Mouse (Mus musculus) retina, embryonic 14.5 days (tissue): ENCODE measurements around the gene Atp2c2.

ENCODE experiments used
- DNase-seq: peaks from one replicate; pipeline ENCODE4 v3.0.0-alpha.2; 2015; ENCODE audit warnings: low spot score

The Atp2c2 gene

GRCm38 (mm10) chr8:119707146-119707545 lies 7.3 kb downstream of the Atp2c2 start:
- no peak for DNase-seq

DNA sequence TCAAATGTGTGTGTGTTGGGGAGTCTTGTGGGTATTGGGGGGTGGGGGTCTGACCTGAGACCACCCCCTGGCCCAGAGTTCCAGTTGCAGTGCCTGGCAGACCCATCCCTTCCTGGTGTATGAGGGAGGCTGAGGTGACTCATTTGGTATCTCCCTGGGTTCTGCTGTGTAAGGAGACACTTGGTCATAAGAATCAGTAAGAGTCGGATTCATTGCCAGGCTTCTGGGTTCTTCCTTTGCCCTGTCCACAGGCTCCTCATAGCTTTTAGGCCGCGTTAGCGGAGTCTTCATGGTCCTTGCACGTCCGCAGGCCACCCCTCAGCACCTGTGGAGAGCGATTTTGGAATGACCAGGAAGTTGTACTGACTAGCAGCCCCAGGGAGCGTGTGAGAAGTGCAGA lies 8.7 kb downstream of the Atp2c2 start:
- DNase-seq, result no peak

- DNase-seq, result no peak
Measured at GRCm38 (mm10) chr8:119708878-119709702, 9.3 kb downstream of the Atp2c2 start.

GRCm38 (mm10) chr8:119709703-119710093 lies 9.9 kb downstream of the Atp2c2 start:
- DNase-seq, result no peak

DNA sequence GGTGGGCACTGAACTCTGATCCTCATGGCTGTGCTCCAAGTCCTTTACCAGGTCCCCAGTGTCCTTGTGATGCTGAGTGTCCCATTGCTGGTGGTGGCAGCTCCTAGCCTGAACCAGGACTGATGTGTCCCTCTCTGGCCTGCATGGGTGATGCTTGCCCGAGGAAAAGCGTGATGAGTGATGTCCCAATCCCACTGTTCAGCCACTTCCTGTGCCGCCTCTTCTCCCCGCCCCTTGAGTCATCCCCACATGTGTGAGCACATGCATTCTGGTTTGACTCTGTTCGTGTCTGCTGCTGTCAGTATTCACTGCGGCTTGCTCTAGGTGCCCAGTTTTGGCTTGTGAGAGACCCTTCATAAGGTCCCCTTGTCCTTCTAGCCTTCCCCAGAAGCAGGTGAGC lies 12.4 kb downstream of the Atp2c2 start:
- DNase-seq, result no peak

DNA sequence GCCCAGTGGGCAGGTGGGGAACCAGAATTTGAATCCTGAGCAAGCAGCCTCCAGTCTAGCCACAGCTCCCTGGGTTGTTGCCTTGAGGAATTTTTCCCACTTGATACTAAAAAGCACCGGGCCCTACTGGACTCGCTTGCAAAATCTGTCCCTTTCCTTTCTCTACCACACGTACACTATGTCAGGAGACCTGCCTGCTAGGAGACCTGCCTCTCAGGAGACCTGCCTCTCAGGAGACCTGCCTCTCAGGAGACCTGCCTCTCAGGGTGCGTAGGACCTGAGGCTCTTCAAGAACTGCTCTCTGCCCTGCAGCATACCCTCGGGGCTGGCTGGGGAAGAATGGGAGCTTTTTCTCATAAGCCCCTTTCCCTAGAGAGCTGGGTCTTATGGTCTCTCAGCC lies 13.6 kb downstream of the Atp2c2 start:
- no peak for DNase-seq

DNA sequence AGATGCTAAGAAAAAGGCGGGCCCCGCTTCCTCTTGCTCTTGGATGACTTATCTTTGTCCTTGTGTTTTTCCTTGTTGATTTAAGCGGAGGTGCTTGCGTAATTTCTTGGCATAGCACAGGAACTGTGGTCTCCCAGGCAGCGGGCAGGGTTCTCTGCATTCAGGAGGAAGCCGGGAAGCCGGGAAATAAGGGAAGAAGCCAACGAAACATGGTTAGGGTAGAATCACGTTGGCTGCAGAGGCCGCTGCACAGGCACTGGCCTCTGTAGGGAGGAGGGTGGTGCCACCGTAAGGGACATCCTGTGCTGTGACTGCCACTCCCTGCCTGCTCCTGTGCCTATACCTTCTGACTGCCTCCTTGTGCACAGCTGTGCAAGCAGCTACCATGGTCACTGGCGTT lies 15.4 kb downstream of the Atp2c2 start:
- DNase-seq, result no peak

- DNase-seq, result no peak
Measured at GRCm38 (mm10) chr8:119716730-119717299, 17.0 kb downstream of the Atp2c2 start.

DNA sequence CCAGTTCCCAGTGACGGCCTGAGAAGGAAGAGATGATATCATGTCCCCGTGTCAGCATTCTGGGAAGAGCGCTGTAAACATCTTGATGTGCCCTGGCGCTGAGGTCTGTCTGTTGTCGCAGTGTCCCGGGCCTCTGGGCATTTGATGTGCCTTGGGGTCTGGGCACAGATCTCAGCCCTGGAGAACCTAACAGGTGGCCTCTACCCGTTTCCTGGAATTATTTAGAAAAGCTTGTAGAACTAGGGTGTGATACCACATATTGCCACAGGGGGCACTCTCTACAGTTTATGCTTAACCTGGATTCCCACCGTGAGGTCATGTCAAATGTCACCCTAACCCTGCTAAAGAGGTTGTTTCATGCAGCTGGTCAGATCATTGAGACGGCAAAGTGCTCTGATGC lies 18.0 kb downstream of the Atp2c2 start:
- peak; percentile 76 for DNase-seq

DNA sequence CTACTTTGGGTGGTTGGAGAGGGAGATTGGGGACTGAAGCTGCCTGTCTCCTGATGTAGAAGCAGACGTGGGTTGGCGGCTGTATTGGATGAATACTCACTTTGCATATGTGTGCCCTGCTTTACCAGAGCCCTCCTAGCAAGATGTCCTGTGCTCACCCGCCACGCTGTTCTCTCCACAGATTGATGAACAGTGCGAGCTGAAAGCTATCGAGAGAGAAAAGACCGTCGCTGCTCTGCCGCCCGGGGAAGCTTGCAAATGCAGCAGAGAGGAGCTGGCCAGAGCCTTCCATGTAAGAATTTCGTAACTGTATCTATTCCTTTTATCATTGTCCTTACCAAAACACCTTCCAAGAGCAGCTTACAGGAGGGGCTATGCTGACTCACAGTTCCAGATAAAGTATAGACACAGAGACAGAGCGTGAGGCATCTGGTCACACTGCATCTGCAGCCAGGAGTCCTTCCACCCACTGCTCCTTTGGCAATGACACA lies 19.2 kb downstream of the Atp2c2 start:
- DNase-seq, result no peak

DNA sequence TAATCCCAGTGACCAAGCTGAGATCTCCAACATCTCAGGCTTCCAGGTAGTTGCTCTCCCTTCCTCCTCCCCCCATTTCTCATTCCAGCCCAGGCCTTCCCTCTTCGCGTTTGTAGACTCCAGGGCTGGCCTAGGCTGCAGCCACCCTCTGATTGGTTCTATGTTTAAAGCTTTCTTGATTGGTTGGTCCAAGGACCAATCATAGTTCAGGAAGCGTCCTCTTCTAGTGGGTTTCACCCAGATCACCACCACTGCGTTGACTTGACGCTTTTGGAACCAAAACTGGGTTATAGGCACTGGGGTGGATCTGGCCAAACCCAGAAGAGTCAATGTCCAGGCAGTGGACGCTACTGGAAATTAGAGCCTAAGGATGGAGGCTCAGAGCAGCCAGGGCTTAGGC lies 22.5 kb downstream of the Atp2c2 start:
- DNase-seq, result no peak

GRCm38 (mm10) chr8:119723676-119724075 lies 23.9 kb downstream of the Atp2c2 start:
- DNase-seq, result no peak

GRCm38 (mm10) chr8:119724596-119724995 lies 24.8 kb downstream of the Atp2c2 start:
- no peak for DNase-seq

DNA sequence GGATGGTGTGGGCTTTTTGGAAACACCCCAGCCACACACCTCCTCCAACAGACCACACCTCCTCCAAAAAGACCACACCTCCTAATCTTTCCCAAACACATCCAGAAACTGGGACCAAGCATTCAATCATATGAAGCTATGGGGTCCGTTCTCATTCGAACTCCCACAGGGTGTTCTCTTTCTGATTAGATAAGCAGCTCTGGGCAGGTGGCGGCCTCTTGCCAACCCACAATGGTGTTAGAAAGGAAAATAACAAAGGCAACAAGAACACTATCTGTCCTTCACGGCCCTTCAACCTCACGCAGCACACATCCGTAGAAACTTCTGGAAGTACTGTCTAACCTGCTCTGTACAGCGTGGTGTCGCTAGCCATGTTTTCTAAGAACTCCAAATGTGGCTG lies 27.3 kb downstream of the Atp2c2 start:
- no peak for DNase-seq

DNA sequence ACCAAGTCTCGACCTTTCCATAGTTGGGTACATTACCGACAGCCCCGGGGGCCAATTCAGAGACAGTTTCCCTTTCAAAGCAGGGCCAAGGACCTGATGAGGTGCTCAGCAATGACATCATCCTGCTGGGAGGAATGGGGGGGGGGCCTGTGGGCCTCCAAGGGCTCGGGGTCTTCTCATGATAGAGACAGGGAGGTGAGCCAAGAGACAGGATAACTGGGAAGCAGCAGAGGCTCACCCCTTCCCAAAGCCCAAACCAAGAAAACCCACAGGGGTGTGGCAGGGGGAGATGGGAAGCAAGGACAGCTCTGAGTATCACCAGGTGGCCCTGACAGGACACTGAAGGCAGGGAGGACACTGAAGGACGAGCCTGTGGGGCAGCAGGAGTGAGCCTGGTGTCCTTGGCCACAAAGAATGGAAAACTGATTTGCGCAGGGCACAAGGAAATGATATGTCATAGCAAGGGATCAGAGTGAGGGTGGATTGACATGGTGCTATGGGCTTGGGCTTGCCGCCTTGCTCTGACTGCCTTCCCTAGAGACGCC lies 28.6 kb downstream of the Atp2c2 start:
- DNase-seq, result no peak

DNA sequence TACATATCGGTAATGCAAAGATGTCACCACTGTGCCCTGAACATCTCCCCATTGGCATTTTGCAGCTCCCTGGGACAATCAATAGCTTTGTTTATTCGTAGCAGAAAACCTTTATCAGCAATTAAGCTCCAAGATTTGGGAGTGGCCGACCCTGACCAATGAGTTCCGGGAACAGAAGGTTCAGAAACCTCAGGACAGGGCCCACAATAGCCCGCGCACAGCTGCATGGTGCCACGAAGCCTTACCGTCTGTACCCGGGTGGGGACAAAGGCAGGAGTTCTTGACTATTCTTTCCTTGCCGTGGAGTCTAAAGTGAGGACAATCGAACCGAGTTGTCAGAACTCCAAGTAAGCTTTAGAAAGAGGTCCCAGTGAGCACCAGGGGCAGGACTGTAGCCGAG lies 32.3 kb downstream of the Atp2c2 start:
- DNase-seq, result no peak

- no peak for DNase-seq
Measured at GRCm38 (mm10) chr8:119736348-119736917, 36.6 kb downstream of the Atp2c2 start.

DNA sequence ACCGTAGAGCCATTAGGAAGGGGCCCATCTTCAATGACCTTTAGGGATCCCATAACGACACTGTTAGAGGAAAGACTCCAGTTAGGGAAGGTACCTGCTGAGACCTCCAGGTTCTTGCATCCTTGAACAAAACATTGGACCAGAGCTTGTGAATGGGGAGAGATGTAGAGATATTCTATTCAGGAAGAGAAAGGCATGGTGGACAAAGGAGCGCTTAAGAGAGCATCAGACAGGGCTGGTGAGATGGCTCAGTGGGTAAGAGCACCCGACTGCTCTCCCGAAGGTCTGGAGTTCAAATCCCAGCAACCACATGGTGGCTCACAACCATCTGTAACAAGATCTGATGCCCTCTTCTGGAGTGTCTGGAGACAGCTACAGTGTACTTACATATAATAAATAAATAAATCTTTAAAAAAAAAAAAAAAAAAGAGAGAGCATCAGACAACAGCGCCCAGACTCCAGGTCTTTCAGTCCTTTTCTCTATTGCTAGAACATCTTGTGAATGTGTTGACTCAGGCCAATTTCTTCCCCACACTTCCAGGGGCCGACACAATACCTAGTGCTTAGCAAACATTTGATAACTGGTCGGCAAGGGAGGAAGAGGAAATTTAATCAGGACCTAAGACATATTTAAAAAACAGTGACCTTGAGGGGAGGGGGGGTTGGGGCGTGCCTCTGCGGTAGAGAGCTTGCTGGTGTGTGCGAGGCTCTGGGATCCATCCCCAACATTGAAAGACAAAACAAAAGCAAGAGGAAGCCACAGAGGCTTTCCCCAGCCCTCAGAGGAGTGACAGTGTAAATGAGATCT lies 37.5 kb downstream of the Atp2c2 start:
- DNase-seq, result no peak

GRCm38 (mm10) chr8:119738129-119738907 lies 38.5 kb downstream of the Atp2c2 start:
- DNase-seq, result no peak

DNA sequence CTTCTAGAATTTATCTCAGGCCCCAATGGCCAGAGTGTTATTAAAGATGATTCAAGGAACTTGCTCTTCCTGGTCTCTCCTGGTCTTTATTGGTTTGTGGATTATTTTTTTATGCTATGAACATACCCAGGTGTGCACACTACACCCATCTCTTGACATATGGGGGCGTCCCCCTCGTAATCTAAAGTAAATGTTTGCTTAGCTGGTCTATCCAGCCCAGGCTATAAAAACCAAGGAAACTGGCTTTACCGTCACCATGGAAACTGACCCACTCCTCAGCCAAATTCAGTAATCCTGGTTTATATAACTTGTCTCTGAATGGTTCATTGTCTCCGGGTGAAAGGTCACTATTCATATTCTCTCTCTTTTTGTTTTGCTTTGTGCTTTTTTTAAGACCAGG lies 40.8 kb downstream of the Atp2c2 start:
- no peak for DNase-seq

- DNase-seq, result no peak
Measured at GRCm38 (mm10) chr8:119742409-119742808, 42.6 kb downstream of the Atp2c2 start.
